Mouse (Mus musculus) midbrain, postnatal 0 days (tissue): Measurements from ENCODE around the gene Ccdc153. TPM values are rescaled to one million over a fixed set of nuclear protein-coding genes. Genes with fewer than 3 reads are reported as not detected.
A peak's percentile ranks its signal among the peaks of the same experiment; 100 is the strongest.

Source experiments
- ATAC-seq: fragments of 200-750 bp; cut with Nextera tagmentation; 2 replicates; pipeline ENCODE4 v1.8.0; 2017; ENCODE audit warnings: moderate number of reproducible peaks, mild to moderate bottlenecking, moderate TSS enrichment, moderate library complexity; ENCODE audit not compliant: low FRiP score
- DNase-seq: peaks from one replicate; pipeline ENCODE4 v3.0.0-alpha.2; 2015; ENCODE audit warnings: low spot score
- H3K27ac ChIP-seq: fragments of 300-500 bp; sonication (generic); 2 replicates; pipeline ENCODE4 v1.5.1; 2014; ENCODE audit warnings: low read depth, mild to moderate bottlenecking, low read length, mixed read lengths
- H3K27me3 ChIP-seq: fragments of 300-500 bp; sonication (generic); 2 replicates; pipeline ENCODE4 v1.6.1; 2014; ENCODE audit warnings: low read length, control low read depth, mixed read lengths; ENCODE audit not compliant: insufficient read depth
- H3K36me3 ChIP-seq: fragments of 300-500 bp; sonication (generic); 2 replicates; pipeline ENCODE4 v1.6.1; 2014; ENCODE audit warnings: low read length, control low read depth, mixed read lengths; ENCODE audit not compliant: insufficient read depth
- H3K4me1 ChIP-seq: fragments of 300-500 bp; sonication (generic); 2 replicates; pipeline ENCODE4 v1.6.1; 2014; ENCODE audit warnings: mild to moderate bottlenecking, control low read depth, antibody characterized with exemption, low read length, mixed read lengths; ENCODE audit not compliant: insufficient read depth
- H3K4me2 ChIP-seq: fragments of 300-500 bp; sonication (generic); 2 replicates; pipeline ENCODE4 v1.6.1; 2014; ENCODE audit warnings: low read depth, mild to moderate bottlenecking, low read length, mixed read lengths; ENCODE audit not compliant: poor library complexity, severe bottlenecking
- H3K4me3 ChIP-seq: fragments of 300-500 bp; sonication (generic); 2 replicates; pipeline ENCODE4 v1.5.1; 2014; ENCODE audit warnings: low read depth, mild to moderate bottlenecking, low read length, moderate library complexity
- H3K9ac ChIP-seq: fragments of 300-500 bp; sonication (generic); replicated peaks from 2 replicates; pipeline ENCODE4 v1.6.1; 2014; ENCODE audit warnings: mild to moderate bottlenecking, low read length, moderate library complexity, mixed read lengths; ENCODE audit not compliant: poor library complexity, severe bottlenecking
- H3K9me3 ChIP-seq: fragments of 300-500 bp; sonication (generic); 2 replicates; pipeline ENCODE4 v1.6.1; 2016; ENCODE audit warnings: low read length, control low read depth
- CTCF ChIP-seq: IDR thresholded peaks from 2 replicates; pipeline ENCODE4 v1.5.1; 2016; ENCODE audit warnings: antibody characterized with exemption, mild to moderate bottlenecking
- WGBS: fragments of 180-500 bp; shearing (Covaris S2); extraction: QIAGEN DNeasy Blood & Tissue Kit; methylation state at CpG from one replicate; pipeline ENCODE4 v1.1.7; 2014; 5-methylcytosine and 5-hydroxymethylcytosine counted together
- polyA plus RNA-seq: library from polyadenylated mRNA; unstranded; fragments of >200 nt; fragmentation: Nextera tagmentation; extraction: Ambion mirVana; gene quantifications from 2 replicates; pipeline ENCODE4 v1.2.1, GENCODE M21; 2015
- total RNA-seq: library from RNA; depleted of rRNA; stranded (reverse); fragments of >200 nt; gene quantifications from 2 replicates; pipeline ENCODE4 v1.2.3, GENCODE M21; 2014

Ccdc153 gene
- total and polyA plus RNA-seq, 2 experiments from 2014 or later: 2.7 to 6.1 TPM

DNA sequence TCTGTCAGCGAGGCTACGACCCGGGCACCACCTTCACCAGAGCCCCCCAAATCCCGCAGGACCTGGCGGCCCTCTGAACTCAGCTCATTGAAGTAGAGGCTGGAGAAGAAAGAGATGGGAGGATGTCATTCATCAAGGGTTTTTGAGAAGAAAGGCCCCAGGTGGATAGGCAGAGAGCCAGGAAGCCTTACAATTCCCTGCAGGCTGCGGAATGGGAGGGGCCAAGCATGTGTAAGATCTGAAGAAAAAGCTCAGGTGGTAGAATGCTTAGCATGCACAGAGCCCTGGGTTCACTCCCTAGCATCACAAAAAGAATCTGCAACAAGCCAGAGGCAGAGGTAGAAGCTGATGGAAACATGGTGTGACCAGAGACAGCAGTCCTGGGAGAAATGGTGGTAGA, 13.0 kb downstream of the Ccdc153 start:
- Histone ChIP-seq H3K9ac (no peak overlapping the region), H3K4me1 (peaks cover 33% of the 10 kb centered on the region), H3K4me2 (no peak overlapping the region), H3K9me3 (no peaks in the 10 kb centered on the region), H3K4me3 (no peak overlapping the region), H3K36me3 (no peaks in the 10 kb centered on the region), H3K27ac (peak overlapping the region; percentile 77; the same call in 1 of the 2 replicates), H3K27me3 (no peaks in the 10 kb centered on the region)
- 69% methylated on average over 6 of the region's 6 CpGs for WGBS
- TF ChIP-seq CTCF: no peak
- ATAC-seq (no peak), DNase-seq (no peak)

DNA sequence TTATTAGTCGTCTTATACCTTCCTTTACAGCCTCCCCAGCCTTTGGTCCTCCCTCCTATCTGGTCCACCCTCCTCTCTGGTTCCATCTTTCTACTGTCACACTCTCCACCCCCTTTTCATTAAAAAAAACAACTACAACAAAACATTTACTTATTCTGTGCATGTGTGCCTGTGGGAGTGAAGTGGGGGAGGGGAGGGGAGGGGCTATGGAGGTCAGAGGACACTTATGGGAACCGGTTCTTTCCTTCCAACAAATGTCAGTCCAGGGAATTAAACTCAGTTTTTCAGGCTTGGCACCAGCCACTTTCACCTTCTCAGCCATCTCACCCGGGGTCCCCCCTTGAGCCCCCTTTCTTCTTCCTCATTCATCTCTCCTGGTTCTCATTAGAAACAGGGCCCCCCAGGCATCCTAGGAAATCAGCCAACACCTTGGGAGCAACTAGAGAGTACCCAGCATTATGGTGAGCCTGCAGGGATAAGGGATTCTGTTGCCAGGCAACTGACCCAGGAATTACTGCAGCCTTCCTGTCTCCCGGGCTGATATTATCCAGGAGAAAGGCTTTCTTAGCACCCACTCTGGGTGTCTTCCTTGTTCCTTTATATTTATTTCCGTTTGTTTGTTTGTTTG, 14.1 kb downstream of the Ccdc153 start:
- no peak overlapping the region for H3K4me3 ChIP-seq
- ATAC-seq (peak; percentile 59; the same call in 1 of the 2 replicates), DNase-seq (peak; percentile 59)
- H3K9ac ChIP-seq: no peak overlapping the region
- no peak for TF ChIP-seq CTCF
- H3K27me3 ChIP-seq: no peaks in the 10 kb centered on the region
- no peaks in the 10 kb centered on the region for H3K36me3 ChIP-seq
- H3K27ac ChIP-seq: peak overlapping the region; percentile 77
- peaks cover 29% of the 10 kb centered on the region for H3K4me1 ChIP-seq
- no peaks in the 10 kb centered on the region for H3K9me3 ChIP-seq
- WGBS: 3% methylated on average over 5 of the region's 5 CpGs
- H3K4me2 ChIP-seq: no peak overlapping the region

DNA sequence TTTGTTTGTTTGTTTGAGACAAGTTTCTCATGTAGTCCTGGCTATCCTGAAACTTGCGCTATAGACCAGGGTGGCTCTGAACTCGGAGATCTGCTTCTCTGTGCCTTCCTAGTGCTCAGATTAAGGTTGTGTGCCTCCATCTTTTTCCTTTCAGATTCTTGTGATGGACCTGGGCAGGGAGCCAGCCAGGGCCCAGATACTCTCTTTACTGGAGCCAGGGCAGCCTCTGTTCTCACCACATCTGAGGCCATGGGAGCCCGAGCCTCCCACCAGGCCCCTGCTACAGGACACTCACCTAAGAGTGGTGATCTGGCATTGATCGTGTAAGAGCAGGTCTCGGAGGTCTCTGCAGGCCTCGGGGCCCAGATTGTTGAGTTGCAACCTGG, 14.7 kb downstream of the Ccdc153 start:
- Histone ChIP-seq H3K4me3 (no peak overlapping the region), H3K27me3 (no peaks in the 10 kb centered on the region), H3K9me3 (no peaks in the 10 kb centered on the region), H3K9ac (no peak overlapping the region), H3K36me3 (no peaks in the 10 kb centered on the region), H3K27ac (peak overlapping the region; percentile 77), H3K4me2 (0 out of 2 replicates have a peak overlapping the region, but pooled peaks have one; percentile 9), H3K4me1 (peaks cover 28% of the 10 kb centered on the region)
- ATAC-seq (no peak), DNase-seq (peak; percentile 13)
- TF ChIP-seq CTCF: no peak
- WGBS: 26% methylated on average over 6 of the region's 6 CpGs

DNA sequence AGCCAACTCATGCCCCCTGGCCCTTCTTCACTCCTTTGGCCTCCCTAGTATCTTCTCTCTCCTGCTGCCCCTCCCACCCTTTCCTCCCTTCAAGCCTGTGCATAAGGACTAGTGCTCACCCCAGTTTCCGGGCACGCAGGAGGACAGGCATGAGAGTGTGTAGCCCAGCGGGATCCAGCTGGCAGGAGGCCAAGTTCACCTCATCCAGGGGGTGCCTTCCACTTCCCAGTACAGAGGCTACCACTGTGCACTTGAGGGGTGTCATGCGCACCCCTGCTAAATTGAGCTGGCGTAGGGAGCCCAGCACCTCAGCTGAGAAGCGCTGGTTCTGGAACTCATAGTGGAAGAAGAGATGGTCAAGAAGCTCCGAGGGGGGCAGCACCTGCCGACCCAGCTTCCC, 15.7 kb downstream of the Ccdc153 start:
- ATAC-seq (no peak), DNase-seq (no peak)
- Histone ChIP-seq H3K36me3 (no peaks in the 10 kb centered on the region), H3K9me3 (no peaks in the 10 kb centered on the region), H3K27ac (0 out of 2 replicates have a peak overlapping the region, but pooled peaks have one; percentile 77), H3K4me3 (no peak overlapping the region), H3K4me1 (peaks cover 25% of the 10 kb centered on the region), H3K9ac (no peak overlapping the region), H3K27me3 (no peaks in the 10 kb centered on the region), H3K4me2 (no peak overlapping the region)
- 75% methylated on average over 8 of the region's 8 CpGs for WGBS
- TF ChIP-seq CTCF: no peak

DNA sequence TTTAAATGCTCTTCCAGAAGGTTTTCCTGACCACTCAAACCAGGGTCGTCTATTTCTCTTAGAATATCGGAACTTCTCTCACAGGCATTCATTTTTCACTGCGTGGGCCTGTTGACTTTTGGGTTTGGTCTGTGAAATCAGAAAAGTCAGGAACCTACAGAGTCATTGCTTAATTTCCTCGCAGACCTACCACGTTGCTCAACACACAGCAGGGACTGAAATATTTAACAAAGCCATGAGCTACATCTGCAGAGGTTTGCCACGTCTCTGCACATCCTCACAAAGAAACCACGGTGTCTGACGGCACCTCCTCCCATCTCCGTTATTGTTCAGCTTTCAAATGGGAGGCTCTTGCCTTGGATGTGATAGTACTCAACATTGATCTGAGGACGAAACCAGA, 18.5 kb downstream of the Ccdc153 start:
- Histone ChIP-seq H3K9ac (no peak overlapping the region), H3K27me3 (no peaks in the 10 kb centered on the region), H3K4me2 (no peak overlapping the region), H3K27ac (no peak overlapping the region), H3K36me3 (no peaks in the 10 kb centered on the region), H3K4me1 (peaks cover 16% of the 10 kb centered on the region), H3K9me3 (no peaks in the 10 kb centered on the region), H3K4me3 (no peak overlapping the region)
- ATAC-seq (no peak), DNase-seq (no peak)
- WGBS: 73% methylated on average over 10 of the region's 10 CpGs
- no peak for TF ChIP-seq CTCF

DNA sequence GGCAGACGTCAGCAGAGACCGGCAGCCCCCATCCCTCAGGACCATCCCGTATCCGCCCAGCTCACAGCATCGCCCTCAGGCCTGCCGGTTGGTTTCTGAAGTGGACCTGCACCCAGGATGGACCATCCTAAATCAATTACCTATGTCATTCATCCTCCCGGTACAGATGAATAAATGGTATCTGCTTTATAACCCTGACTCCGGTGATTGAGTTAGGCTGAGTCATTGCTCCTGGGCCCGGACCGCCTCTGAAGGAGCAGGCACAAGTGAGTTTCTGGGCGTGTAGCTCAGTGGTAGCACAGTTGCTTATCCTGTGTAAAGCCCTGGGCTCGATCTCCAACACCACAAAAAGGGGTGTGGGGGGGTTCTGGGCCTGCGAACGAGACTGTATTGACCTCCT, 20.9 kb downstream of the Ccdc153 start:
- H3K4me2 ChIP-seq: no peak overlapping the region
- H3K4me1 ChIP-seq: peaks cover 8% of the 10 kb centered on the region; the same call in 1 of the 2 replicates
- DNase-seq (no peak), ATAC-seq (no peak)
- WGBS: 85% methylated on average over 14 of the region's 14 CpGs
- H3K9ac ChIP-seq: no peak overlapping the region
- no peak for TF ChIP-seq CTCF
- no peaks in the 10 kb centered on the region for H3K36me3 ChIP-seq
- H3K4me3 ChIP-seq: no peak overlapping the region
- no peak overlapping the region for H3K27ac ChIP-seq
- H3K9me3 ChIP-seq: no peaks in the 10 kb centered on the region
- H3K27me3 ChIP-seq: no peaks in the 10 kb centered on the region
